Mouse (Mus musculus) embryonic stem cell, embryonic (primary cell): ENCODE results near the gene Zfp64.

Experiments used
- CTCF ChIA-PET, 4 experiments: fragments of 300-600 bp in 2 of 4; fragments of 350-600 bp in 2 of 4; sonication (Branson Sonifier 250); formaldehyde crosslinking; loops; one replicate each; lab custom pipeline; 2022; ENCODE audit warnings: inconsistent platforms in 2 of 4; lab: Charles Lee
- POLR2A ChIA-PET, 4 experiments: fragments of 300-600 bp in 2 of 4; fragments of 350-600 bp in 2 of 4; sonication (Branson Sonifier 250); formaldehyde crosslinking; loops; one replicate each; lab custom pipeline; 2022; ENCODE audit warnings: antibody characterized with exemption in 4 of 4, inconsistent platforms in 1 of 4; lab: Charles Lee

The Zfp64 gene

DNA sequence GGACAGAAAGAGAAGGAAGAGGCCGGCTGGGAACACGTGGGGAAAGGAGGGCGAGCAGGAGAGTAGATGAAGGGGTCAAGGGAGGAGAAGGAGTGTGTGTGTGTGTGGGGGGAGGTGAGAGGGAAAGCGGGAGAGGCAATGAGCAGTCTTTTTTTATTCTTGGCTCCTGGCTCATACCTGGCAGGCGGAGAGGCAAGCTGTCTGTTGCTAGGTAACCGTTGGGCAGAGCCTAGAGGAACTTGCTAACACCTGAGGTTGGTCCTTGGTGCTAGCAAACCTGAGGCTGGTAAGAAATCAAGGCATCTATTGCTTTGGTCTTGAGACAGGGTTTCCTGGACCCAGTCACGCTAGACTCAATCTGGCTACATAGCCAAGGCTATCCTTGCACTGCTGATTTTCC is 98.7 kb downstream of the Zfp64 start:
- ChIA-PET CTCF (interaction anchor here in 2 of 4 experiments (1.1 to 1.9 kb wide), 3 partner anchors 23 to 208 kb away, joined by 3 to 5 read pairs (median 3); no protein-coding TSS in a partner anchor), POLR2A (interaction anchor here in 1 of 4 experiments (0.5 kb wide), 1 partner anchor 195 kb away, joined by 4 read pairs; no protein-coding TSS in a partner anchor)

DNA sequence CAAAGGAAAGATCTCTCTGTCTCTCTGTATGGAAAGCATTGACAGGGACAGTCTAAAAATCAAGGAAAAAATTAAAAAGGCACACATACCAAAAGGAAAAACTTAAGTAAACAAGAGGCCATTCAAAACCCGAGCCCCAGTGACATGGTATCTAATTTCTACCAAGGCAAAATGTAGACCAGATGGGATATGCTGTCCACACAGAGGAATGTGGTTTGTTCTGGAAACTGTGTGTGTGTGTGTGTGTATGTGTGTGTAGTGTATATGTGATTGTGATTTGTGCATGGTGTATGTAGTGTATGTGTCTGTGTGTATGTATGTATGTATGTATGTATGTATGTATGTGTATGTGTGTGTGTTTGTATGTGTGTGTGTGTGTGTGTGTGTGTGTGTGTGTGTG is 100.6 kb downstream of the Zfp64 start:
- CTCF ChIA-PET = interaction anchor here in 1 of 4 experiments (0.7 to 1.7 kb wide), 2 partner anchors 16 to 413 kb away, joined by 3 to 5 read pairs; no protein-coding TSS in a partner anchor
- POLR2A ChIA-PET = interaction anchor here in 3 of 4 experiments (0.6 to 2.5 kb wide), 10 partner anchors 9 to 187 kb away, joined by 3 to 10 read pairs (median 4); no protein-coding TSS in a partner anchor

DNA sequence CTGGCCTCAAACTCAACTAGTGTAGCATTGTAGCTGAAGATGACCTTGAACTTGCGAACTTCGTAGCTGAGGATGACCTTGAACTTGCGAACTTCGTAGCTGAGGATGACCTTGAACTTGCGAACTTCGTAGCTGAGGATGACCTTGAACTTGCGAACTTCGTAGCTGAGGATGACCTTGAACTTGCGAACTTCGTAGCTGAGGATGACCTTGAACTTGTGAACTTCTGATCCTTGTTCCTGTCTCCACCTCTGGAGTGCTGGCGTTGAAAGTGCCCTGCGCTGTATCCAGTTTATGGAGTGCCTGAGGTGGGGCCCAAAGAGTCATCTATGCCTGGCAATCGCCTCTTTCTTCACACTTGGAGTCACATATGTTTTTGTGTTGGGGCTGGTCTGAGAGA is 101.5 kb downstream of the Zfp64 start:
- POLR2A ChIA-PET = interaction anchor here (0.6 to 2.5 kb wide), 12 partner anchors 8 to 166 kb away, joined by 3 to 10 read pairs (median 4); no protein-coding TSS in a partner anchor
- CTCF ChIA-PET = interaction anchor here in 3 of 4 experiments (0.6 to 1.7 kb wide), 5 partner anchors 12 to 192 kb away, joined by 4 to 5 read pairs (median 5); no protein-coding TSS in a partner anchor

GRCm38 (mm10) chr2:168851545-168851944 is 103.8 kb downstream of the Zfp64 start:
- ChIA-PET POLR2A (interaction anchor here in 3 of 4 experiments (0.7 to 1.7 kb wide), 5 partner anchors 9 to 117 kb away, joined by 3 to 6 read pairs (median 3); no protein-coding TSS in a partner anchor), CTCF (interaction anchor here in 3 of 4 experiments (0.8 to 1.9 kb wide), 6 partner anchors 9 to 200 kb away, joined by 3 to 11 read pairs (median 4); no protein-coding TSS in a partner anchor)

GRCm38 (mm10) chr2:168848553-168848952 is 106.8 kb downstream of the Zfp64 start:
- ChIA-PET CTCF (interaction anchor here in 3 of 4 experiments (0.5 to 1.6 kb wide), 8 partner anchors 11 to 210 kb away, joined by 3 to 7 read pairs (median 3); partner anchors contain the start of gene Atp9a (in 1 of the 3)), POLR2A (interaction anchor here in 2 of 4 experiments (0.7 to 1.8 kb wide), 16 partner anchors 10 to 359 kb away, joined by 3 to 7 read pairs (median 3); partner anchors contain the start of gene Atp9a (in 1 of the 2))

- CTCF ChIA-PET = interaction anchor here in 3 of 4 experiments (0.6 to 1.1 kb wide), 7 partner anchors 9 to 729 kb away, joined by 3 to 4 read pairs (median 3); no protein-coding TSS in a partner anchor
- POLR2A ChIA-PET = interaction anchor here in 3 of 4 experiments (0.5 to 1.9 kb wide), 11 partner anchors 8 to 644 kb away, joined by 3 to 8 read pairs (median 4); no protein-coding TSS in a partner anchor
Observed at GRCm38 (mm10) chr2:168846180-168846720, 109.1 kb downstream of the Zfp64 start.
